9 mouse cellular contexts compared by ENCODE assay signal in genomic region chr13:56475363-56475762, GRCm38 (mm10). TPM values are rescaled to one million over a fixed set of nuclear protein-coding genes. Genes with fewer than 3 reads are reported as not detected.
A peak's percentile ranks its signal among the peaks of the same experiment; 100 is the strongest.
DNase-seq lines count a peak whose midpoint lies in the region; ATAC-seq and TF ChIP-seq lines count a peak whose summit lies in the region.
"Had no signal": no experiment of that assay in that cellular context is flagged by ENCODE, and none has a peak within 500 bp of the region (broad histone marks: within the 10 kb centered on the region; RNA-seq: fewer than 3 reads in every experiment).

No protein-coding gene starts in this region.

- H3K4me1 ChIP-seq in CH12.LX (ENCODE audit: control insufficient read depth in 1 of 2, insufficient read depth in 2 of 2): peaks cover 2 to 21% of the 10 kb centered on the region in 2 experiments
- H3K4me1 ChIP-seq in heart, embryonic 15.5 days (replicated peaks): peaks cover 6% of the 10 kb centered on the region

- in situ Hi-C loops in CH12.LX (cut with MboI; ENCODE audit: low pct_ligation_motif_present, low pct_unique_long_range_greater_than_20kb, low sequenced_read_pairs): loop anchor here (10.0 kb wide), 2 partner anchors 69 to 179 kb away; partner anchors contain the start of gene Lect2

- H3K4me3 ChIP-seq in CH12.LX (replicated peaks in 1 of 3; ENCODE audit: low read depth in 2 of 3, low read length in 2 of 3, poor library complexity in 1 of 3): no peak overlapping the region
- H3K4me3 ChIP-seq in heart, embryonic 15.5 days: no peak overlapping the region

- TF ChIP-seq POLR2A in CH12.LX (IDR thresholded peaks at IDR 0.05; ENCODE audit: low read depth, low read length): no peak

- peak; percentile 52 to 91 for TF ChIP-seq CTCF in CH12.LX (conservative IDR thresholded peaks at IDR 0.05 in 1 of 2, IDR thresholded peaks at IDR 0.05 in 1 of 2; ENCODE audit: low read depth in 2 of 2, low read length in 2 of 2)

- H3K9ac ChIP-seq in CH12.LX (ENCODE audit: insufficient read depth, low read depth): no peak overlapping the region
- H3K9ac ChIP-seq in heart, embryonic 15.5 days: no peak overlapping the region

- ATAC-seq in heart, embryonic 15.5 days (replicated peaks; ENCODE audit: insufficient number of reproducible peaks, insufficient read depth, low FRiP score, low read depth): no peak

- H3K27ac ChIP-seq in CH12.LX (ENCODE audit: insufficient read depth, low read depth): no peak overlapping the region
- H3K27ac ChIP-seq in heart, embryonic 15.5 days: no peak overlapping the region

- H3K36me3 ChIP-seq in CH12.LX (replicated peaks in 1 of 2; ENCODE audit: control insufficient read depth in 1 of 2, insufficient read depth in 1 of 2, low read length in 1 of 2): no peaks in the 10 kb centered on the region
- H3K36me3 ChIP-seq in heart, embryonic 15.5 days: no peaks in the 10 kb centered on the region

- peak; percentile 94 for TF ChIP-seq RAD21 in CH12.LX (IDR thresholded peaks at IDR 0.05; ENCODE audit: low read depth, low read length)

- 21% methylated on average over 4 of the region's 4 CpGs for WGBS in heart, embryonic 15.5 days

- dilution Hi-C loops in CH12.LX (cut with MboI; ENCODE audit: extremely low pct_ligation_motif_present, extremely low pct_unique_long_range_greater_than_20kb, low sequenced_read_pairs): no loop called here

- no peaks in the 10 kb centered on the region for H3K9me3 ChIP-seq in CH12.LX (replicated peaks; ENCODE audit: low read length)
- no peaks in the 10 kb centered on the region for H3K9me3 ChIP-seq in heart, embryonic 15.5 days (replicated peaks)

- H3K79me2 ChIP-seq in CH12.LX (replicated peaks; ENCODE audit: control insufficient read depth, extremely low read depth, insufficient read depth, poor library complexity, severe bottlenecking): no peaks in the 10 kb centered on the region

- H3K27me3 ChIP-seq in CH12.LX (replicated peaks): peaks cover 83% of the 10 kb centered on the region
- peaks cover 26% of the 10 kb centered on the region for H3K27me3 ChIP-seq in heart, embryonic 15.5 days

- H3K4me2 ChIP-seq in CH12.LX (ENCODE audit: insufficient read depth, low read depth, poor library complexity, severe bottlenecking): peak overlapping the region; percentile 45; the same call in 1 of the 2 replicates
- H3K4me2 ChIP-seq in heart, embryonic 15.5 days: peak overlapping the region; percentile 27; the same call in 1 of the 2 replicates

- peak; percentile 43 to 81 for DNase-seq in adrenal gland, adult (ENCODE audit: inconsistent age in 2 of 2, low spot score in 1 of 2)
- no peak for DNase-seq in adrenal gland, postnatal 4 days (ENCODE audit: low spot score in 2 of 2)
- DNase-seq in CH12.LX (ENCODE audit: extremely low read depth): peak; percentile 61
- peak; percentile 34 for DNase-seq in cerebellum, adult 8-10 months
- DNase-seq in kidney, postnatal 10 days: peak; percentile 66
- DNase-seq in lung, postnatal 36 days: peak; percentile 54
- DNase-seq in right cerebral cortex, postnatal 25 days: peak; percentile 27

- no peak for TF ChIP-seq EP300 in CH12.LX (IDR thresholded peaks at IDR 0.05; ENCODE audit: low read length)

TF ChIP-seq in CH12.LX, 34 proteins besides CTCF, POLR2A, EP300 and RAD21:
- peak; percentile 74 for TF ChIP-seq SMC3 (IDR thresholded peaks at IDR 0.05; ENCODE audit: low read depth, low read length)
- no peak for TF ChIP-seq GABPA (IDR thresholded peaks at IDR 0.05; ENCODE audit: insufficient replicate concordance, low read depth, low read length)
TF ChIP-seq in CH12.LX: peak in this region for 1.

RNA-seq across cellular contexts. Expression of gene Il9, which starts 6.7 kb away (rescaled TPM):
- not detected for total RNA-seq in adrenal gland, postnatal 4 days (2021)
- total RNA-seq in CH12.LX (2012; rRNA removed) (not detected in 2 replicates), CH12.LX (2014; rRNA removed) (not detected in 2 replicates)
- not detected in 2 replicates for polyA plus RNA-seq in CH12.LX (2012; ENCODE audit: insufficient read length, low read depth)
- not detected in 2 replicates for polyA plus RNA-seq in heart, embryonic 15.5 days (2015; fragmentation: Nextera tagmentation; extraction: Ambion mirVana)
- polyA plus RNA-seq: liver, embryonic 16.5 days had no signal

RNA-seq across cellular contexts. Expression of gene Slc25a48, which starts 37.2 kb away (rescaled TPM):
- total RNA-seq in adrenal gland, postnatal 4 days (2021): under 1 TPM; 0.42 to 0.76 TPM
- not detected in 2 replicates for total RNA-seq in CH12.LX (2012; rRNA removed)
- not detected in 2 replicates for total RNA-seq in CH12.LX (2014; rRNA removed)
- polyA plus RNA-seq in CH12.LX (2012; ENCODE audit: insufficient read length, low read depth): not detected in 2 replicates
- 0.04 and 0.05 TPM in 2 replicates for polyA plus RNA-seq in heart, embryonic 15.5 days (2015; fragmentation: Nextera tagmentation; extraction: Ambion mirVana)

RNA-seq across cellular contexts. Expression of gene Fbxl21, which starts 46.9 kb away (rescaled TPM):
- 1 to 10 TPM; 7.1 to 8.3 TPM for total RNA-seq in adrenal gland, postnatal 4 days (2021)
- total RNA-seq in CH12.LX (2012; rRNA removed) (not detected in 2 replicates), CH12.LX (2014; rRNA removed) (not detected in 2 replicates)
- not detected in 2 replicates for polyA plus RNA-seq in CH12.LX (2012; ENCODE audit: insufficient read length, low read depth)
- polyA plus RNA-seq in heart, embryonic 15.5 days (2015; fragmentation: Nextera tagmentation; extraction: Ambion mirVana): 0.92 and 0.99 TPM in 2 replicates

RNA-seq across cellular contexts. Expression of gene Gm3045, which starts 49.0 kb away (rescaled TPM):
- total RNA-seq in adrenal gland, postnatal 4 days (2021): not detected
- total RNA-seq in CH12.LX (2012; rRNA removed): not detected in 2 replicates
- not detected in 2 replicates for total RNA-seq in CH12.LX (2014; rRNA removed)
- polyA plus RNA-seq in CH12.LX (2012; ENCODE audit: insufficient read length, low read depth): not detected in 2 replicates
- not detected in 2 replicates for polyA plus RNA-seq in heart, embryonic 15.5 days (2015; fragmentation: Nextera tagmentation; extraction: Ambion mirVana)
- polyA plus RNA-seq: liver, embryonic 16.5 days had no signal

Comparison
In these comparisons a context has a peak if more than half of its experiments do, and no peak if none do; other contexts are left out.
1. DNase-seq: peak in adrenal gland, adult (2 of 2), CH12.LX (single experiment), cerebellum, adult 8-10 months (single experiment), kidney, postnatal 10 days (single experiment), lung, postnatal 36 days (single experiment) and right cerebral cortex, postnatal 25 days (single experiment); none in adrenal gland, postnatal 4 days (0 of 2).
2. RNA of gene Fbxl21, which starts 46.9 kb away (total RNA-seq): 7.1 to 8.3 TPM in adrenal gland, postnatal 4 days; not detected in CH12.LX; every median in the first group is over 4 times any median in the second.